18 mouse cellular contexts compared by ENCODE assay signal in the genomic region with DNA sequence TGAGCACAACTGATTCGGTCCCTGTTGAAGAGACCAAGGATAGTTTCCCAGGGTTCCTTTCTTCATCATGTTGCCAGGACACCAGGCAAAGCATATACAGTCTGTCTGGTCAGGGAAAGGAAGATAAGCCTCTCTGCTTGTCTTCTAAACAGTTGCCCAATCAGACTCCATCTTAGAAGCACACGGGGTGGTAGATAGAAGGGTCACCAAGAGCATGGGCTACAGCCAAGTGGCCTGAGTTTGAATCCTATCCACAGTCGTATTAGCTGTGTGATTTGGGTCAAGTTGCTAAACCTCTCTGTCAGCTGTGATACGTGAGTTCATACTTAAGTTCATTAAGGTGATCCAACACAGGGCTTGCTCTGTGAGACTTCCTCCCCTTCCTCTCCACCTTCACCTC. TPM values are rescaled to one million over a fixed set of nuclear protein-coding genes. Genes with fewer than 3 reads are reported as not detected.
"Had no signal": no experiment of that assay in that cellular context is flagged by ENCODE, and none has a peak within 500 bp of the region (broad histone marks: within the 10 kb centered on the region; RNA-seq: fewer than 3 reads in every experiment).

No protein-coding gene starts in this region.

- H3K4me1 ChIP-seq: liver, embryonic 12.5 days; midbrain, embryonic 15.5 days had no signal

- H3K9ac ChIP-seq: limb, embryonic 15.5 days; liver, embryonic 12.5 days; lung, embryonic 14.5 days; midbrain, embryonic 15.5 days; stomach, embryonic 15.5 days had no signal

- H3K36me3 ChIP-seq: limb, embryonic 15.5 days; liver, embryonic 12.5 days; midbrain, embryonic 15.5 days; stomach, embryonic 15.5 days had no signal

- H3K27ac ChIP-seq: kidney, postnatal 0 days; limb, embryonic 15.5 days; liver, embryonic 12.5 days; macrophage; midbrain, embryonic 15.5 days; stomach, embryonic 15.5 days had no signal

- H3K27me3 ChIP-seq: limb, embryonic 15.5 days; midbrain, embryonic 15.5 days; stomach, embryonic 15.5 days had no signal

- H3K4me3 ChIP-seq: limb, embryonic 15.5 days; liver, embryonic 12.5 days; megakaryocyte, embryonic 14.5 days; midbrain, embryonic 15.5 days; stomach, embryonic 15.5 days had no signal

- ATAC-seq: liver, embryonic 12.5 days; midbrain, embryonic 15.5 days had no signal

- H3K9me3 ChIP-seq: limb, embryonic 15.5 days; liver, embryonic 12.5 days; megakaryocyte, embryonic 14.5 days; midbrain, embryonic 15.5 days; stomach, embryonic 15.5 days had no signal

- H3K4me2 ChIP-seq: limb, embryonic 15.5 days; liver, embryonic 12.5 days; lung, embryonic 14.5 days; midbrain, embryonic 11.5 days; midbrain, embryonic 15.5 days; stomach, embryonic 15.5 days had no signal

- DNase-seq: kidney, postnatal 36 days; layer of hippocampus, adult 9-11 months; layer of hippocampus, postnatal 36 days; lung, embryonic 14.5 days; lung, postnatal 10 days; right cerebral cortex, postnatal 14 days; thymus, postnatal 36 days had no signal

RNA-seq across cellular contexts. Expression of a gene that starts 24.4 kb away (rescaled TPM):
- total RNA-seq: layer of hippocampus, adult 18-20 months; layer of hippocampus, postnatal 36 days had no signal
- polyA plus RNA-seq: limb, embryonic 11.5 days; macrophage; midbrain, embryonic 11.5 days; stomach, embryonic 15.5 days; thymus, postnatal 0 days had no signal

RNA-seq across cellular contexts. Expression of a gene that starts 30.3 kb away (rescaled TPM):
- polyA plus RNA-seq: macrophage; midbrain, embryonic 11.5 days had no signal
